ENCODE assay signal across 12 mouse cellular contexts in genomic region chr5:114949316-114949715, GRCm38 (mm10). TPM values are rescaled to one million over a fixed set of nuclear protein-coding genes. Genes with fewer than 3 reads are reported as not detected.
DNase-seq lines count a peak whose midpoint lies in the region; ATAC-seq and TF ChIP-seq lines count a peak whose summit lies in the region.
"Had no signal": no experiment of that assay in that cellular context is flagged by ENCODE, and none has a peak within 500 bp of the region (broad histone marks: within the 10 kb centered on the region; RNA-seq: fewer than 3 reads in every experiment).

No protein-coding gene starts in this region.

- H3K27ac ChIP-seq in embryonic facial prominence, embryonic 11.5 days (replicated peaks; ENCODE audit: low read depth, low read length), result 0 out of 2 replicates have a peak overlapping the region, but pooled peaks have one; percentile 8
- no peak overlapping the region for H3K27ac ChIP-seq in embryonic facial prominence, embryonic 10.5 days (replicated peaks)
- peak overlapping the region; percentile 34; the same call in 1 of the 2 replicates for H3K27ac ChIP-seq in liver, embryonic 13.5 days
- no peak overlapping the region for H3K27ac ChIP-seq in liver, embryonic 12.5 days
- H3K27ac ChIP-seq in limb, embryonic 15.5 days, result no peak overlapping the region
- no peak overlapping the region for H3K27ac ChIP-seq in gastrocnemius, adult 2 months

- DNase-seq in embryonic facial prominence, embryonic 11.5 days (ENCODE audit: low spot score), result no peak
- DNase-seq in embryonic facial prominence, embryonic 10.5 days (ENCODE audit: low spot score), result no peak
- DNase-seq in liver, embryonic 13.5 days, result no peak
- DNase-seq in cerebellum, adult 9-11 months, result peak; percentile 78
- no peak for DNase-seq in gastrocnemius, adult 2 months
- no peak for DNase-seq in urinary bladder, adult 2 months (ENCODE audit: low spot score)
- DNase-seq: gastrocnemius, postnatal 14 days had no signal

- no peak; the same call in 1 of the 2 replicates for ATAC-seq in embryonic facial prominence, embryonic 11.5 days (replicated peaks; ENCODE audit: insufficient number of reproducible peaks, low FRiP score, low TSS enrichment, low read depth)
- ATAC-seq in liver, embryonic 13.5 days (ENCODE audit: low read depth), result no peak
- no peak for ATAC-seq in liver, embryonic 12.5 days
- 0 out of 2 replicates have a peak, but pooled peaks have one; percentile 11 for ATAC-seq in limb, embryonic 15.5 days (ENCODE audit: insufficient number of reproducible peaks, low FRiP score, low TSS enrichment, low read depth)

- no peak for TF ChIP-seq CTCF in gastrocnemius, adult 2 months (IDR thresholded peaks at IDR 0.05)

- H3K4me2 ChIP-seq in embryonic facial prominence, embryonic 11.5 days (ENCODE audit: low read depth, low read length), result no peak overlapping the region
- no peak overlapping the region for H3K4me2 ChIP-seq in liver, embryonic 13.5 days
- no peak overlapping the region for H3K4me2 ChIP-seq in liver, embryonic 12.5 days
- no peak overlapping the region for H3K4me2 ChIP-seq in limb, embryonic 15.5 days

- peaks cover 8% of the 10 kb centered on the region for H3K36me3 ChIP-seq in embryonic facial prominence, embryonic 11.5 days (replicated peaks; ENCODE audit: control insufficient read depth, insufficient read depth, low read depth, low read length)
- H3K36me3 ChIP-seq in embryonic facial prominence, embryonic 10.5 days (replicated peaks), result peaks cover 50% of the 10 kb centered on the region
- peaks cover 48% of the 10 kb centered on the region for H3K36me3 ChIP-seq in liver, embryonic 13.5 days
- peaks cover 57% of the 10 kb centered on the region for H3K36me3 ChIP-seq in liver, embryonic 12.5 days
- H3K36me3 ChIP-seq in limb, embryonic 15.5 days, result peaks cover 46% of the 10 kb centered on the region

- H3K9ac ChIP-seq in embryonic facial prominence, embryonic 11.5 days (replicated peaks; ENCODE audit: low read length), result no peak overlapping the region
- H3K9ac ChIP-seq in liver, embryonic 13.5 days, result no peak overlapping the region
- no peak overlapping the region for H3K9ac ChIP-seq in liver, embryonic 12.5 days
- H3K9ac ChIP-seq in limb, embryonic 15.5 days, result no peak overlapping the region

- no peaks in the 10 kb centered on the region for H3K4me1 ChIP-seq in embryonic facial prominence, embryonic 11.5 days (ENCODE audit: control insufficient read depth, insufficient read depth, low read length)
- H3K4me1 ChIP-seq in embryonic facial prominence, embryonic 10.5 days, result peaks cover 25% of the 10 kb centered on the region
- H3K4me1 ChIP-seq in liver, embryonic 13.5 days (replicated peaks), result peaks cover 10% of the 10 kb centered on the region; the same call in 1 of the 2 replicates
- H3K4me1 ChIP-seq in liver, embryonic 12.5 days, result peaks cover 17% of the 10 kb centered on the region; the same call in 1 of the 2 replicates
- peaks cover 11% of the 10 kb centered on the region; the same call in 1 of the 2 replicates for H3K4me1 ChIP-seq in limb, embryonic 15.5 days

- H3K4me3 ChIP-seq in embryonic facial prominence, embryonic 11.5 days (ENCODE audit: low read depth, low read length), result no peak overlapping the region
- no peak overlapping the region for H3K4me3 ChIP-seq in embryonic facial prominence, embryonic 10.5 days
- no peak overlapping the region for H3K4me3 ChIP-seq in liver, embryonic 13.5 days (replicated peaks)
- H3K4me3 ChIP-seq in liver, embryonic 12.5 days, result no peak overlapping the region
- no peak overlapping the region for H3K4me3 ChIP-seq in limb, embryonic 15.5 days
- H3K4me3 ChIP-seq in gastrocnemius, adult 2 months, result no peak overlapping the region
- H3K4me3 ChIP-seq: erythroblast, embryonic 14.5 days had no signal

- intact Hi-C loops in gastrocnemius, adult 2 months (cut with DNase I), result no loop called here

- no peaks in the 10 kb centered on the region for H3K27me3 ChIP-seq in embryonic facial prominence, embryonic 11.5 days (ENCODE audit: control insufficient read depth, insufficient read depth, low read length)
- no peaks in the 10 kb centered on the region for H3K27me3 ChIP-seq in embryonic facial prominence, embryonic 10.5 days (replicated peaks; ENCODE audit: low read depth, poor library complexity, severe bottlenecking)
- H3K27me3 ChIP-seq in liver, embryonic 13.5 days, result no peaks in the 10 kb centered on the region
- peaks cover 8% of the 10 kb centered on the region; the same call in 1 of the 2 replicates for H3K27me3 ChIP-seq in liver, embryonic 12.5 days (replicated peaks)
- no peaks in the 10 kb centered on the region for H3K27me3 ChIP-seq in limb, embryonic 15.5 days

- 66% methylated on average over 5 of the region's 5 CpGs for WGBS in embryonic facial prominence, embryonic 11.5 days
- 72% methylated on average over 5 of the region's 5 CpGs for WGBS in embryonic facial prominence, embryonic 10.5 days
- 48% methylated on average over 5 of the region's 5 CpGs for WGBS in liver, embryonic 13.5 days (ENCODE audit: insufficient replicate concordance)
- 61% methylated on average over 5 of the region's 5 CpGs for WGBS in liver, embryonic 12.5 days (ENCODE audit: insufficient replicate concordance)
- WGBS in limb, embryonic 15.5 days, result 51% methylated on average over 5 of the region's 5 CpGs

- H3K9me3 ChIP-seq in embryonic facial prominence, embryonic 11.5 days (replicated peaks; ENCODE audit: control insufficient read depth, low read length), result no peaks in the 10 kb centered on the region
- H3K9me3 ChIP-seq in embryonic facial prominence, embryonic 10.5 days, result no peaks in the 10 kb centered on the region
- no peaks in the 10 kb centered on the region for H3K9me3 ChIP-seq in liver, embryonic 13.5 days (replicated peaks)
- no peaks in the 10 kb centered on the region for H3K9me3 ChIP-seq in liver, embryonic 12.5 days (replicated peaks)
- H3K9me3 ChIP-seq in limb, embryonic 15.5 days, result no peaks in the 10 kb centered on the region

RNA-seq across cellular contexts. Expression of gene 2210016L21Rik, which starts 7.4 kb away (rescaled TPM):
- 50.7 and 58.4 TPM in 2 replicates for polyA plus RNA-seq in embryonic facial prominence, embryonic 11.5 days (2014; fragmentation: Nextera tagmentation; extraction: Ambion mirVana)
- polyA plus RNA-seq in embryonic facial prominence, embryonic 10.5 days (2016; fragmentation: Nextera tagmentation; extraction: Ambion mirVana), result 45.4 and 47.7 TPM in 2 replicates
- polyA plus RNA-seq in liver, embryonic 13.5 days (2015; fragmentation: Nextera tagmentation; extraction: Ambion mirVana), result 22.2 and 24.6 TPM in 2 replicates
- polyA plus RNA-seq in liver, embryonic 12.5 days (2016; fragmentation: Nextera tagmentation; extraction: Ambion mirVana), result 22.1 and 25.2 TPM in 2 replicates
- polyA plus RNA-seq in limb, embryonic 15.5 days (2015; fragmentation: Nextera tagmentation; extraction: Ambion mirVana), result 58.8 and 63.3 TPM in 2 replicates
- total RNA-seq in gastrocnemius, adult 2 months (2021), result 10 to 100 TPM; 24.7 to 26.6 TPM
- polyA plus RNA-seq in urinary bladder, adult 2 months (2012; rRNA removed), result 36.2 and 37.4 TPM in 2 replicates

RNA-seq across cellular contexts. Expression of gene Hnf1a, which starts 21.6 kb away (rescaled TPM):
- polyA plus RNA-seq in embryonic facial prominence, embryonic 11.5 days (2014; fragmentation: Nextera tagmentation; extraction: Ambion mirVana), result not detected in 2 replicates
- 0.06 TPM in 2 replicates for polyA plus RNA-seq in embryonic facial prominence, embryonic 10.5 days (2016; fragmentation: Nextera tagmentation; extraction: Ambion mirVana)
- polyA plus RNA-seq in liver, embryonic 13.5 days (2015; fragmentation: Nextera tagmentation; extraction: Ambion mirVana), result 2.4 and 2.9 TPM in 2 replicates
- 3.8 and 3.9 TPM in 2 replicates for polyA plus RNA-seq in liver, embryonic 12.5 days (2016; fragmentation: Nextera tagmentation; extraction: Ambion mirVana)
- polyA plus RNA-seq in limb, embryonic 15.5 days (2015; fragmentation: Nextera tagmentation; extraction: Ambion mirVana), result not detected in 2 replicates
- total RNA-seq in gastrocnemius, adult 2 months (2021), result not detected
- polyA plus RNA-seq in urinary bladder, adult 2 months (2012; rRNA removed), result 0.06 and 0.09 TPM in 2 replicates
- total RNA-seq: gastrocnemius, postnatal 14 days; layer of hippocampus, postnatal 25 days had no signal
- polyA plus RNA-seq: heart, postnatal 0 days had no signal

RNA-seq across cellular contexts. Expression of gene Oasl1, which starts 26.3 kb away (rescaled TPM):
- polyA plus RNA-seq in embryonic facial prominence, embryonic 11.5 days (2014; fragmentation: Nextera tagmentation; extraction: Ambion mirVana), result 0.24 TPM in 2 replicates
- 0.24 TPM in 1 of 2 replicates, not detected in the other for polyA plus RNA-seq in embryonic facial prominence, embryonic 10.5 days (2016; fragmentation: Nextera tagmentation; extraction: Ambion mirVana)
- 0.52 and 0.54 TPM in 2 replicates for polyA plus RNA-seq in liver, embryonic 13.5 days (2015; fragmentation: Nextera tagmentation; extraction: Ambion mirVana)
- polyA plus RNA-seq in liver, embryonic 12.5 days (2016; fragmentation: Nextera tagmentation; extraction: Ambion mirVana), result 0.29 and 0.30 TPM in 2 replicates
- polyA plus RNA-seq in limb, embryonic 15.5 days (2015; fragmentation: Nextera tagmentation; extraction: Ambion mirVana), result 0.66 and 1.1 TPM in 2 replicates
- under 1 TPM in 1 of 2 experiments, not detected in 1; 0.64 TPM for total RNA-seq in gastrocnemius, adult 2 months (2021)
- polyA plus RNA-seq in urinary bladder, adult 2 months (2012; rRNA removed), result 1.7 and 2.2 TPM in 2 replicates
- total RNA-seq: gastrocnemius, postnatal 14 days; layer of hippocampus, postnatal 25 days had no signal
- polyA plus RNA-seq: erythroblast, embryonic 14.5 days had no signal

RNA-seq across cellular contexts. Expression of gene Oasl2, which starts 52.6 kb away (rescaled TPM):
- polyA plus RNA-seq in embryonic facial prominence, embryonic 11.5 days (2014; fragmentation: Nextera tagmentation; extraction: Ambion mirVana), result 2.5 and 2.7 TPM in 2 replicates
- polyA plus RNA-seq in embryonic facial prominence, embryonic 10.5 days (2016; fragmentation: Nextera tagmentation; extraction: Ambion mirVana), result 0.68 and 0.72 TPM in 2 replicates
- 3.1 and 3.4 TPM in 2 replicates for polyA plus RNA-seq in liver, embryonic 13.5 days (2015; fragmentation: Nextera tagmentation; extraction: Ambion mirVana)
- polyA plus RNA-seq in liver, embryonic 12.5 days (2016; fragmentation: Nextera tagmentation; extraction: Ambion mirVana), result 3.5 and 3.9 TPM in 2 replicates
- polyA plus RNA-seq in limb, embryonic 15.5 days (2015; fragmentation: Nextera tagmentation; extraction: Ambion mirVana), result 2.6 and 3.2 TPM in 2 replicates
- 1 to 10 TPM; 1.1 to 2.0 TPM for total RNA-seq in gastrocnemius, adult 2 months (2021)
- polyA plus RNA-seq in urinary bladder, adult 2 months (2012; rRNA removed), result 30.2 and 36.0 TPM in 2 replicates

Comparison
In these comparisons a context has a peak if more than half of its experiments do, and no peak if none do; other contexts are left out.
1. H3K27ac ChIP-seq: peak in embryonic facial prominence, embryonic 11.5 days (single experiment) and liver, embryonic 13.5 days (single experiment); none in embryonic facial prominence, embryonic 10.5 days (single experiment), liver, embryonic 12.5 days (single experiment), limb, embryonic 15.5 days (single experiment) and gastrocnemius, adult 2 months (single experiment).